Mouse (Mus musculus): ENCODE data around the gene Gm21994. TPM values are rescaled to one million over a fixed set of nuclear protein-coding genes. Genes with fewer than 3 reads are reported as not detected.
"Not testable (repeated sequence)": the region's sequence is repeated elsewhere in the genome, so short reads cannot be mapped to it uniquely, and the experiment has no call there.

Gene Gm21994
- 2.0 and 2.7 TPM in 2 replicates for polyA plus RNA-seq (2015; fragmentation: Nextera tagmentation; extraction: Ambion mirVana)

- not testable (repeated sequence) for H3K4me1 ChIP-seq (replicated peaks); H3K4me3 ChIP-seq; H3K27me3 ChIP-seq; ATAC-seq (replicated peaks; ENCODE audit: insufficient number of reproducible peaks, insufficient read depth, low FRiP score, low read depth); H3K9ac ChIP-seq; H3K27ac ChIP-seq; H3K36me3 ChIP-seq; H3K4me2 ChIP-seq; H3K9me3 ChIP-seq (replicated peaks)
- WGBS: 46% methylated on average over 2 of the region's 2 CpGs
These were observed at the start of gene Gm21994 for GRCm38 (mm10) chr2:150255491-150255890. Gm21994 (minus strand) TSS chr2:150255591.

DNA sequence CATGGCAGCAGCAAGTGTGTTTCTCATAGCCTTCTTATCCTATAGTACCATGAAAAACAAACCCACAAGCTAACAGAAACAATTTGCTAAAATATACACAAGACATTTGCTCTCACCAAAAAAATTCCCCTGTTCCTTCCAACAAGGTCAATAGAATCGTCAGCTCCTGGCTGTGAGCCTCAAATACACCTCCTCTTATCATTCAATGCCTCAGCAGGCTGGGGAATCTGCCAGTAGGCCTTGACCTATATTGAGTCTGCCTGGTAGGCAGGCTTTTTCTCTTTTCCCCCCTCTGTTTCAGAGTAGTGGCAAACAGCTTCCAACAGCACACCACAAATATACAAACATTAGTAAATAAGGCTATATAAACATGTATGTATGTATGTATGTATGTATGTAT, 43.7 kb upstream of the Gm21994 start:
- H3K27me3 ChIP-seq: no peaks in the 10 kb centered on the region

GRCm38 (mm10) chr2:150293669-150294068, 38.3 kb upstream of the Gm21994 start:
- Histone ChIP-seq H3K36me3 (no peaks in the 10 kb centered on the region), H3K4me3 (no peak overlapping the region), H3K4me2 (no peak overlapping the region), H3K9ac (no peak overlapping the region), H3K27me3 (no peaks in the 10 kb centered on the region), H3K9me3 (replicated peaks) (no peaks in the 10 kb centered on the region), H3K4me1 (replicated peaks) (no peaks in the 10 kb centered on the region), H3K27ac (no peak overlapping the region)
- no peak for ATAC-seq (replicated peaks; ENCODE audit: insufficient number of reproducible peaks, insufficient read depth, low FRiP score, low read depth)
- 61% methylated on average over 6 of the region's 6 CpGs for WGBS

More for the DNA sequence above, 43.7 kb upstream of the Gm21994 start:
- Histone ChIP-seq H3K4me1 (replicated peaks) (no peaks in the 10 kb centered on the region), H3K9ac (no peak overlapping the region), H3K9me3 (replicated peaks) (no peaks in the 10 kb centered on the region), H3K27ac (no peak overlapping the region), H3K36me3 (no peaks in the 10 kb centered on the region), H3K4me3 (no peak overlapping the region), H3K4me2 (no peak overlapping the region)
- no peak for ATAC-seq (replicated peaks; ENCODE audit: insufficient number of reproducible peaks, insufficient read depth, low FRiP score, low read depth)
- 35% methylated on average over 1 of the region's 1 CpGs for WGBS

GRCm38 (mm10) chr2:150257291-150257690, 1.9 kb upstream of the Gm21994 start, which contains the start of gene Gm14124:
Gm14124 (plus strand) TSS chr2:150257517.
- not testable (repeated sequence) for H3K27ac ChIP-seq; H3K27me3 ChIP-seq; H3K4me1 ChIP-seq (replicated peaks); ATAC-seq (replicated peaks; ENCODE audit: insufficient number of reproducible peaks, insufficient read depth, low FRiP score, low read depth); H3K4me3 ChIP-seq; H3K9me3 ChIP-seq (replicated peaks); H3K4me2 ChIP-seq; H3K36me3 ChIP-seq; H3K9ac ChIP-seq
- 63% methylated on average over 4 of the region's 4 CpGs for WGBS

DNA sequence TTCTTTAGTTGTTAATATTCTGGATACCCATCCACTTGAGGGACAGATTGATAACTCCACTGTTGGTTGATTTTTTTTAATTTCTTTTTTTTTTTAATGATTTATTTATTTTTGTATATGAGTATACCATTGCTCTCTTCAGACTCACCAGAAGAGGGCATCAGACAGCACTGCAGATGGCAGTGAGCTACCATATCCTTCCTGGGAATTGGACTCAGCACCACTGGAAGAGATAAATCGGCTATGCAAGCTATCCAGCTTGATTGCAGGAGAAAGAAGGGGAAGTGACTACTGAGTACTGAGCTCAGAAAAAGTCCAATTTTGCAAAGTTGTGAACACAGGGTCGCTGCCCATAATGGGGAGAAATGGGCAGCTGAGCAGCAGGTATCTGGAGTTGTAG, 1.5 kb upstream of the Gm21994 start:
- not testable (repeated sequence) for H3K4me1 ChIP-seq (replicated peaks); H3K4me2 ChIP-seq; H3K27me3 ChIP-seq; H3K4me3 ChIP-seq; H3K27ac ChIP-seq; ATAC-seq (replicated peaks; ENCODE audit: insufficient number of reproducible peaks, insufficient read depth, low FRiP score, low read depth); H3K9me3 ChIP-seq (replicated peaks); H3K36me3 ChIP-seq; H3K9ac ChIP-seq
- 67% methylated on average over 2 of the region's 2 CpGs for WGBS

GRCm38 (mm10) chr2:150243211-150243610, 12.2 kb downstream of the Gm21994 start:
- Histone ChIP-seq H3K27me3 (no peaks in the 10 kb centered on the region), H3K27ac (no peak overlapping the region), H3K4me2 (no peak overlapping the region), H3K4me1 (replicated peaks) (no peaks in the 10 kb centered on the region), H3K9ac (no peak overlapping the region), H3K9me3 (replicated peaks) (peaks cover 6% of the 10 kb centered on the region; the same call in 1 of the 2 replicates), H3K4me3 (no peak overlapping the region), H3K36me3 (peaks cover 2% of the 10 kb centered on the region)
- WGBS: 83% methylated on average over 2 of the region's 2 CpGs
- no peak for ATAC-seq (replicated peaks; ENCODE audit: insufficient number of reproducible peaks, insufficient read depth, low FRiP score, low read depth)

GRCm38 (mm10) chr2:150223263-150223662, 32.1 kb downstream of the Gm21994 start:
- not testable (repeated sequence) for H3K27ac ChIP-seq; H3K4me2 ChIP-seq; H3K9me3 ChIP-seq (replicated peaks); H3K9ac ChIP-seq; H3K27me3 ChIP-seq; ATAC-seq (replicated peaks; ENCODE audit: insufficient number of reproducible peaks, insufficient read depth, low FRiP score, low read depth); H3K36me3 ChIP-seq; H3K4me3 ChIP-seq; H3K4me1 ChIP-seq (replicated peaks)

- Histone ChIP-seq H3K4me3 (peak overlapping the region; percentile 52), H3K27ac (peak overlapping the region; percentile 57), H3K4me2 (peak overlapping the region; percentile 60), H3K9ac (0 out of 2 replicates have a peak overlapping the region, but pooled peaks have one; percentile 40)
- ATAC-seq (replicated peaks; ENCODE audit: insufficient number of reproducible peaks, insufficient read depth, low FRiP score, low read depth); H3K9me3 ChIP-seq (replicated peaks); H3K27me3 ChIP-seq; H3K36me3 ChIP-seq; H3K4me1 ChIP-seq (replicated peaks): not testable (repeated sequence)
- 15% methylated on average over 4 of the region's 4 CpGs for WGBS
These were observed 37.0 kb downstream of the Gm21994 start for GRCm38 (mm10) chr2:150218363-150218725.

- H3K9me3 ChIP-seq (replicated peaks); H3K4me1 ChIP-seq (replicated peaks); H3K36me3 ChIP-seq; H3K27me3 ChIP-seq: not testable (repeated sequence)
- Histone ChIP-seq H3K27ac (peak within 1 kb of the TSS; percentile 57), H3K4me2 (peak within 1 kb of the TSS; percentile 60), H3K9ac (0 out of 2 replicates have a peak within 1 kb of the TSS, but pooled peaks have one; percentile 40), H3K4me3 (peak within 1 kb of the TSS; percentile 52)
- peak; percentile 100 for ATAC-seq (replicated peaks; ENCODE audit: insufficient number of reproducible peaks, insufficient read depth, low FRiP score, low read depth)
- WGBS: 1% methylated on average over 15 of the region's 15 CpGs
These were observed 37.6 kb downstream of the Gm21994 start, which contains the start of gene Zfp937 for GRCm38 (mm10) chr2:150217600-150218362. Zfp937 (plus strand) TSS chr2:150218073.

Other genes starting within 250 kb of the Gm21994 start
- gene Zfp120, start 118.9 kb downstream of the Gm21994 start, polyA plus RNA-seq (2015; fragmentation: Nextera tagmentation; extraction: Ambion mirVana): 5.2 and 5.5 TPM in 2 replicates
- gene Gm10770, start 75.9 kb downstream of the Gm21994 start, polyA plus RNA-seq (2015; fragmentation: Nextera tagmentation; extraction: Ambion mirVana): not detected in 2 replicates
- gene Gm14139, start 73.8 kb downstream of the Gm21994 start, polyA plus RNA-seq (2015; fragmentation: Nextera tagmentation; extraction: Ambion mirVana): not detected in 2 replicates
- 4.1 and 4.9 TPM in 2 replicates for gene Zfp937, start 37.5 kb downstream of the Gm21994 start, polyA plus RNA-seq (2015; fragmentation: Nextera tagmentation; extraction: Ambion mirVana)
- not detected in 2 replicates for gene Gm14124, start 1.9 kb upstream of the Gm21994 start, polyA plus RNA-seq (2015; fragmentation: Nextera tagmentation; extraction: Ambion mirVana)
- gene Gm10130, start 68.1 kb upstream of the Gm21994 start, polyA plus RNA-seq (2015; fragmentation: Nextera tagmentation; extraction: Ambion mirVana): 1.9 TPM in 1 of 2 replicates, not detected in the other
- 4.1 and 4.7 TPM in 2 replicates for gene 3300002I08Rik, start 107.2 kb upstream of the Gm21994 start, polyA plus RNA-seq (2015; fragmentation: Nextera tagmentation; extraction: Ambion mirVana)
- gene Zfp442, start 195.9 kb upstream of the Gm21994 start, polyA plus RNA-seq (2015; fragmentation: Nextera tagmentation; extraction: Ambion mirVana): 3.8 and 4.8 TPM in 2 replicates
- 0.06 and 0.08 TPM in 2 replicates for gene Zfp345, start 229.5 kb upstream of the Gm21994 start, polyA plus RNA-seq (2015; fragmentation: Nextera tagmentation; extraction: Ambion mirVana)

Data from heart, embryonic 15.5 days (tissue).